Mouse (Mus musculus) liver, embryonic 14.5 days (tissue): ENCODE measurements at regions not wholly inside any gene's neighbourhood (a gene's known extent, or its start where the extent isn't known, plus 50 kb on each side); places are given as distances from the start of the nearest gene placed in this dataset.

Experiments
- ATAC-seq: fragments of 200-750 bp; cut with Nextera tagmentation; 2 replicates; pipeline ENCODE4 v1.8.0; 2017; ENCODE audit warnings: moderate number of reproducible peaks, mild to moderate bottlenecking, moderate library complexity; ENCODE audit not compliant: insufficient read depth
- DNase-seq, 3 experiments: peaks; one replicate each; pipeline ENCODE4 v3.0.0-alpha.2; 2012 to 2013; ENCODE audit warnings: low read depth in 3 of 3, low spot score in 3 of 3
- H3K27ac ChIP-seq: fragments of 300-500 bp; sonication (generic); 2 replicates; pipeline ENCODE4 v1.5.1; 2014; ENCODE audit warnings: moderate library complexity, mild to moderate bottlenecking, control low read depth, inconsistent platforms
- H3K27me3 ChIP-seq: fragments of 300-500 bp; sonication (generic); 2 replicates; pipeline ENCODE4 v1.6.1; 2014; ENCODE audit warnings: mild to moderate bottlenecking, low read length, moderate library complexity; ENCODE audit not compliant: control insufficient read depth, insufficient read depth
- H3K36me3 ChIP-seq: fragments of 300-500 bp; sonication (generic); replicated peaks from 2 replicates; pipeline ENCODE4 v1.6.1; 2014; ENCODE audit warnings: low read depth; ENCODE audit not compliant: control insufficient read depth, insufficient read depth
- H3K4me1 ChIP-seq, 2 experiments: fragments of 200-500 bp in 1 of 2; fragments of 300-500 bp in 1 of 2; sonication (generic) in 1 of 2; replicated peaks; 2 replicates each; pipeline ENCODE4 v1.6.1; 2012 to 2014; ENCODE audit warnings: antibody characterized with exemption in 1 of 2, inconsistent platforms in 1 of 2, low read length in 1 of 2; ENCODE audit not compliant: control insufficient read depth in 2 of 2, insufficient read depth in 2 of 2
- H3K4me2 ChIP-seq: fragments of 300-500 bp; sonication (generic); 2 replicates; pipeline ENCODE4 v1.6.1; 2014; ENCODE audit warnings: low read depth, mild to moderate bottlenecking, control low read depth, moderate library complexity
- H3K4me3 ChIP-seq, 2 experiments: fragments of 200-500 bp in 1 of 2; fragments of 300-500 bp in 1 of 2; sonication (generic) in 1 of 2; 2 replicates each; pipeline ENCODE4 v1.5.1; 2012 to 2014; ENCODE audit warnings: low read depth in 2 of 2, low read length in 2 of 2, mild to moderate bottlenecking in 2 of 2, control low read depth in 1 of 2, inconsistent platforms in 1 of 2, moderate library complexity in 1 of 2; ENCODE audit not compliant: insufficient read depth in 1 of 2
- H3K9ac ChIP-seq: fragments of 300-500 bp; sonication (generic); replicated peaks from 2 replicates; pipeline ENCODE4 v1.6.1; 2014; ENCODE audit warnings: mild to moderate bottlenecking, control low read depth, moderate library complexity
- H3K9me3 ChIP-seq: fragments of 300-500 bp; sonication (generic); 2 replicates; pipeline ENCODE4 v1.6.1; 2016; ENCODE audit warnings: low read length, mixed read lengths; ENCODE audit not compliant: control insufficient read depth
- CTCF ChIP-seq: IDR thresholded peaks from 2 replicates; pipeline ENCODE4 v1.5.1; 2016; ENCODE audit warnings: antibody characterized with exemption, low read depth, control low read depth
- EP300 ChIP-seq: IDR thresholded peaks from 2 replicates; pipeline ENCODE4 v1.6.1; 2016; ENCODE audit warnings: antibody characterized with exemption, low read depth
- WGBS: fragments of 180-500 bp; shearing (Covaris S2); extraction: QIAGEN DNeasy Blood & Tissue Kit; methylation state at CpG from one replicate; pipeline ENCODE4 v1.1.7; 2014; ENCODE audit not compliant: insufficient replicate concordance; 5-methylcytosine and 5-hydroxymethylcytosine counted together

- Histone ChIP-seq H3K4me2 (no peak overlapping the region), H3K9ac (no peak overlapping the region), H3K27me3 (no peaks in the 10 kb centered on the region), H3K9me3 (no peaks in the 10 kb centered on the region), H3K4me1 (no peaks in the 10 kb centered on the region), H3K4me3 (no peak overlapping the region), H3K27ac (no peak overlapping the region), H3K36me3 (no peaks in the 10 kb centered on the region)
- TF ChIP-seq EP300, result no peak
- TF ChIP-seq CTCF, result no peak
- no peak for ATAC-seq
- 64% methylated on average over 7 of the region's 7 CpGs for WGBS
- no peak for DNase-seq
Observed at GRCm38 (mm10) chr1:185655021-185655420, 200.4 kb downstream of the Slc30a10 start.

- 55% methylated on average over 4 of the region's 4 CpGs for WGBS
- Histone ChIP-seq H3K9ac (no peak overlapping the region), H3K4me1 (no peaks in the 10 kb centered on the region), H3K4me3 (no peak overlapping the region), H3K36me3 (no peaks in the 10 kb centered on the region), H3K9me3 (no peaks in the 10 kb centered on the region), H3K27me3 (no peaks in the 10 kb centered on the region), H3K4me2 (no peak overlapping the region), H3K27ac (no peak overlapping the region)
- ATAC-seq (no peak), DNase-seq (no peak)
- TF ChIP-seq EP300, result no peak
- no peak for TF ChIP-seq CTCF
Observed at GRCm38 (mm10) chr1:185655461-185655860, 200.8 kb downstream of the Slc30a10 start.

- H3K4me1 ChIP-seq, result no peaks in the 10 kb centered on the region
Observed at GRCm38 (mm10) chr1:185657286-185657685, 202.6 kb downstream of the Slc30a10 start.

GRCm38 (mm10) chr1:185659476-185659875 lies 204.8 kb downstream of the Slc30a10 start:
- DNase-seq (no peak), ATAC-seq (no peak)
- Histone ChIP-seq H3K27ac (no peak overlapping the region), H3K4me1 (no peaks in the 10 kb centered on the region), H3K4me3 (no peak overlapping the region), H3K36me3 (no peaks in the 10 kb centered on the region), H3K9ac (no peak overlapping the region), H3K9me3 (no peaks in the 10 kb centered on the region), H3K4me2 (no peak overlapping the region), H3K27me3 (no peaks in the 10 kb centered on the region)
- no peak for TF ChIP-seq CTCF
- no peak for TF ChIP-seq EP300
- 53% methylated on average over 5 of the region's 5 CpGs for WGBS

More at GRCm38 (mm10) chr1:185657286-185657685, 202.6 kb downstream of the Slc30a10 start:
- no peaks in the 10 kb centered on the region for H3K36me3 ChIP-seq
- H3K27ac ChIP-seq, result no peak overlapping the region
- H3K27me3 ChIP-seq, result no peaks in the 10 kb centered on the region
- ATAC-seq, result no peak
- no peak for DNase-seq
- H3K4me2 ChIP-seq, result no peak overlapping the region
- WGBS, result 71% methylated on average over 8 of the region's 8 CpGs
- no peak overlapping the region for H3K9ac ChIP-seq
- TF ChIP-seq CTCF (no peak), EP300 (no peak)
- H3K4me3 ChIP-seq, result no peak overlapping the region
- no peaks in the 10 kb centered on the region for H3K9me3 ChIP-seq

- TF ChIP-seq CTCF (no peak), EP300 (no peak)
- Histone ChIP-seq H3K9me3 (no peaks in the 10 kb centered on the region), H3K9ac (no peak overlapping the region), H3K4me2 (no peak overlapping the region), H3K27me3 (no peaks in the 10 kb centered on the region), H3K36me3 (no peaks in the 10 kb centered on the region), H3K4me3 (no peak overlapping the region), H3K27ac (no peak overlapping the region), H3K4me1 (no peaks in the 10 kb centered on the region)
- DNase-seq (no peak), ATAC-seq (no peak)
- 51% methylated on average over 3 of the region's 3 CpGs for WGBS
Observed at GRCm38 (mm10) chr1:185662336-185662735, 207.7 kb downstream of the Slc30a10 start.
